Mouse (Mus musculus) monocyte, adult 2 months (primary cell): Measurements from ENCODE around the gene 6030468B19Rik.
"Not testable (repeated sequence)": the region's sequence is repeated elsewhere in the genome, so short reads cannot be mapped to it uniquely, and the experiment has no call there.

Source experiments
- DNase-seq, 2 experiments: peaks; one replicate each; pipeline ENCODE4 v3.0.0; 2022; ENCODE audit warnings: low spot score in 2 of 2, low read depth in 1 of 2

The 6030468B19Rik gene

DNA sequence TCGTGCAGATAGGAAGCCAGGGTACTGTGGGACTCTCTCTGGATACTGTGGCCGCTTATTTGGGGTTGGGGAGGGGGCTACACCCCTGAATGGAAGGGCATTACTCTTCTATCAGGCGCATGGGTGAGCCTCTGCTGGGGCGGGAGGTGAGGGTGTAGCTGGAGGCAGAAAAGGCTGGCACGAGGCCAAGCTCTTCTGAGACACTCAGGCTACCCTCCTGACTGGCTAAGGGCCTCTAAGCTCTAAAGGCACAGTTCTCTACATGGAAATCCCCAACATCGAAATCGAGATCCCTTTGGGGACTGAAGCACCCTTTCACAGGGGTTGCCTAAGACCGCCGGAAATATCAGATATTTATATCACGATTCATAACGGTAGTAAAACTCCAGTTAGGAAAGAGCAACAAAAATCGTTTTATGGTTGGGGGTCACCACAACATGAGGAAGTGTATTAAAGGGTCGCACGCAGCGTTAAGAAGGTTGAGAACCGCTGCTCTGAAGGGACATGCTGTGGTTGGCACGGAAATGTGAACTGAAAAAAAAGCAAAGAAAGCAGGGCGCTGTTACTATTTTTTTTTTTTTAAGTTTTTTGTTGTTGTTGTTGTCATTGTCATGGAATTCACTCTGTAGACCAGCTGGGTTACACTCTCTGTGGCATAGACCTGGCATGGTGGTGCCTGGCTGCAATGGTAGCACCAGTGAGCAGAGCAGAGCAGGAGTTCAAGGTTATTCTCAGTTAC, 30.9 kb downstream of the 6030468B19Rik start:
- peak in 1 of 2 experiments; percentile 38 for DNase-seq

DNA sequence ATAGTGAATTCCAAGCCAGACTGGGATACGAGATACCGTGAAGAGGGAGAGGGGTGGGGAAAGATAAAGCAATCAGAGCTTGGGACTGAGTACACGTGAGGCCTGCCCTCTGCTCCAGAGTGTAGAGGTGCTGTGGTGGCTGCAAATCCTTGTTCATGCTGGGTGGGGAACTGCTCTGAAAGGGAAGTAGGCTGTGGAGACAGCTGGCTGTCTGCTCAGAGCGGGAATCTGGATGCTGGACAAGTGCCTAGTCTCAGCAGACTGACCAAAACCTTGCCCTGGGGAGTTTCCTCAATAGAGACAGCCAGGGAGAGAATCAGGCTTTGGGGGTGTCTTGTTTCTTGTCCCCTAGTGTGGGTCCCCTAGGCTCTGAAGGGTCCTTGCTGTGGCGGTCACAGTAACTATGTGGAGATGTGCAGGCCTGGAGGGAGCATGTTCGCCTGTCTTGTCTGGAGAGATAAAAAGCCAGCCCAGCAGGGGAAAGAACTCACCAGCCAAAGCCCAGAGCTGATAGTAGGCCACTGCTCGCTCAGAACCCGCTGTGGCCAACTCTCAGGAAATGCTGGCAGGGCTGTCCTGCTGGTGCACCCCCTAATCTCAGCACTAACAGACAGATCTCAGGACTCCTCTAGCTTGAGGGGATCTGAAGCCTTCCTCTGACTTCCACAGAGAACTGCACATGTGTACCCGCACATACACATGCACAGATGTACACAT, 31.6 kb downstream of the 6030468B19Rik start:
- DNase-seq, result peak in 1 of 2 experiments; percentile 49

DNA sequence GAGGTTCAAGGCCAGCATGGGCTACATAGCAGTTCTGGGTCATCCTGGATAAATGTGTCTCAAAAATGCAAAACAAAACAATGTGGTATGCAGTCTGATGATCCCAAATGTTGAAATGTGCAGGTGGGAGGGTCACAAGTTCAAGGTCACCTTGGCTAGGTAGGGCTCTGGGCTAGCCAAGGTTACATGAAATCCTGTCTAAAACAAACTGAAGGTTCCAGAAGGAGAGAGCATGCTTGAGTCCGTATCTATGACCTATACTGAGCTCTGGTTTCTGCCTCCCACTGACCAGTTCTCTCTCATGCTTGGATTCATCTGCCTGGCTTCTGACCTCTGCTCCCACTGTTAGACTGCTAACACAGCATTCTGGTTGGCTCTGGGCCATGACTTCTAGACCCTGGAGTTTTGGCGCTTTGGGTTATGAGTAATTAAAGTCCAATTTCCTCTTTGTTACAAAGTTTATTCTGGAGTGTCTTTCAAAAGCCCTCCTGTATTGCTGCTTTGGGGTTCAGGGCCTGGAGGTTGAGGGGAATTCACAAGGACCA, 32.3 kb downstream of the 6030468B19Rik start:
- no peak for DNase-seq

DNA sequence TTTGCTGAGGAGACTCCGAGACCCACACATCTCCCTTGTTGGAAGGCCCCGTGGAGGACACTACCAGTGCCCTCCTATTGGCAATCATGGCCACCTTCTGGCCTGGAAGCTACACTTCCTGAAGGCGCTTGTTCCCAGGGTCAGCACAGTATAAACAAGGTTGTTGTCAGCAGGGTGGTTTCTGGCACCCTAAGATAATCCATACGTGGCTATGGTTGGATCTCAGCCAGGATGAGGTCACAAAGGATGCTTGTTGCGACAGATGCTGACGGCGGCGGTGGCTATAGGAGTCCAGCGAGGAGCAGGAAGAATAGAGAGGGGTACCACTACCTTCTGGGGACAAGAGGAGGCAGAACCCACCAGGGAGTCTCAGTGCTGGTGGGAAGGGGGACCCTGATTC, 32.9 kb downstream of the 6030468B19Rik start:
- peak in 1 of 2 experiments; percentile 48 for DNase-seq

DNA sequence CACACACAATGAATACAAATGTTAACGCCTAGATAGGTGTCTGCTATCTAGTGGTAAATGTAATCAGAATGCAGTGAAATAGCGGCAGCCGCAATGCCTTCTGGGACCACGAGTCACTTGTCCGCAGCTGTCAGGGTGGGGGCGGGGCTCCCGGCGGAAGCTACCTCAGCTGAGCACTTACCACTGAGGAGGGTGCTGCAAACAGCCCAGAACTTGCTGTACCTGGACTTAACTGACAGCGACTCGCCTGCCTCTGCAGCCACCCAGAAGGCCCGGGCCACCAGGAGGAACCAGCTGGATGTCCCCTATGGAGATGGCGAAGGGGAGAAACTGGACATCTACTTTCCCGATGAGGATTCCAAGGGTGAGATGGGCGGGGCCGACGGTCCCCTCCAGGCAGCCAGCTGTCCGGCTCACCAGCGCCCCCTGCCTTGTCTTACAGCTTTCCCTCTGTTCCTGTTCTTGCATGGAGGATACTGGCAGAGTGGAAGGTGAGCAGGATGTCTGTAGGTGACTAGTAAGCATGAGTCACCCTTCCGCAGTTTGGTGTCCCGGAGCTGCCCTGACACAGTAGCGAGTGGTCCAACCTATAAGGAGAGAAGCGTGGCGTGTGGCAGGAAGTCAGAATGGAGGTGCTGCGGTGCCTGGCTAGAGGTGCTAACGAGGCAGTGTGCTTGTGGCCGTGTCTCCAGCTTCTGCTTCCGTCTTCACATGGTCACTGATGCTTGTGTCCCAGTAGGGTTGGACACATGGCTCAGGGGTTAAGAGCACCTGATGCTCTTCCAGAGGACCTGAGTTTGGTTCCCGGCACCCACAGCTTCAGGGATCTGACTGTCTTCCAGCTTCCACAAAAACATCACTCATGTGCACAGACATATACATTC, 34.9 kb downstream of the 6030468B19Rik start:
- DNase-seq, result peak; percentile 73 to 82

DNA sequence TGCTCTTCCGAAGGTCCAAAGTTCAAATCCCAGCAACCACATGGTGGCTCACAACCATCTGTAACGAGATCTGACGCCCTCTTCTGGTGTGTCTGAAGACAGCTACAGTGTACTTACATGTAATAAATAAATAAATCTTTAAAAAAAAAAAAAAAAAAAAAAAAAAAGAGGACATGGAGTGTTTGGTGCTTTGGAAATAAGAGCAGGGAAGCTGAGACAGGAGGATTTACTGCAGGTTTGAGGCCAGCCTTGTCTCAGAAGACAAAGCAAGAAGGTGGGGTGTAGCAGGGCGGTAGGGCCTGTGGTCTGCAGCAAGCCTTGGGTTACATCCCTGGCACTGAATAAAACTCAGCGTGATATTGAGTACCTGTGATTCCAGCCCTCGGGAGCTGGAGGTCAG, 36.0 kb downstream of the 6030468B19Rik start:
- not testable (repeated sequence) for DNase-seq

DNA sequence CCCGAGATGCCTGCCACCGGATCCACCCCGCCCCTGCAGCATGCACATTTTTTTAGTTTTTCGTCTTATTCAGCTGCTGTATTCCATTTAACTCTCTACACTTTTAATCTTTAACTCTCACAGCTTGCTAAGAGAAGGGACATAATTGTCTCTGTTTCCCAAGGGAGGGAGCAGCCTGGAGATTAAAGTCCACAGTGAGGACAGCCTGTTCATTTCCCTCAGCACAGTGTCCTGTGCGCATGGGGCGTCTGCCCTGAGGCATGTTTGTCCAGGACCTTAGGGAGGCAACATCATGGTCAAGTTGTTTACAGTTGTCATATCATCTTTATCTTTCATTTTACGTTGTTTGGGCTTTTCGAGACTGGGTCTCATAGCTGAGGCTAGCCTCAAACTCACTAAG, 36.6 kb downstream of the 6030468B19Rik start:
- no peak for DNase-seq

DNA sequence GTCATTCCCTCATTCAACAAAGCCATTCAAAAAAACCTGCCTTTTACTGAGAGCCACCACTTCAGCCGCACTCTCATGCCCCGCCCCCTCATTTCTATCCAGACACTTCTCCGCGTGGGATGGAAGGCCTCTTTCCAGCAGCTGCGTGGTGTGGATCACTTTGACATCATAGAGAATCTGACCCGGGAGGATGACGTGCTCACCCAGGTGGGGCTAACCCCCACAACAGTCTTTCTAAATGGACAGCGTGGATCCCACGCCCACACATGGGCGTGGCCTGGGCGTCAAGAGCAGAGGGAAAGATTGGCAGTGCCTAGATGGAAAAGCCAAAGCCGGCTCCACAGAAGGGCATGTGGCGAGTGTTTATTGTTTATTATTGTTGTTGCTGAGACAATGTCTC, 38.8 kb downstream of the 6030468B19Rik start:
- DNase-seq, result no peak

DNA sequence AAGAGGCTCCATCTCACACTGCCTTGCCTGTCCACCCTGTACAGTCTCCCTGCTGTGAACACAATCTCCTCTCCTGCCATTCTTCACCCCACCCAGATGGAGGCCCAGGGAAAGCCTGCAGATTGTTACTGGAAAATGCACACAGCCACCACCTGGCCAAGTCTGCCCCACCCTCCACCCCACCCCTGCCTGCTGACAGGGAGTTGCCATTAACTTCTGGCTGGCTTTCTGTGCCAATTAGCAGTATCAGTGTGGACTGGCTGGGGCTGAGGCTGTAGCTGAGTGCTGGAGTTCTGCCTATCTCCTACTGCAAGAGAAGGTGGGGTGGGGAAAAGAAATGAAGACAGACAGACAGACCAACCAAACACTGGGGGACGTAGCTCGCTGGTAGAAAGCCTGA, 41.1 kb downstream of the 6030468B19Rik start:
- no peak for DNase-seq

DNA sequence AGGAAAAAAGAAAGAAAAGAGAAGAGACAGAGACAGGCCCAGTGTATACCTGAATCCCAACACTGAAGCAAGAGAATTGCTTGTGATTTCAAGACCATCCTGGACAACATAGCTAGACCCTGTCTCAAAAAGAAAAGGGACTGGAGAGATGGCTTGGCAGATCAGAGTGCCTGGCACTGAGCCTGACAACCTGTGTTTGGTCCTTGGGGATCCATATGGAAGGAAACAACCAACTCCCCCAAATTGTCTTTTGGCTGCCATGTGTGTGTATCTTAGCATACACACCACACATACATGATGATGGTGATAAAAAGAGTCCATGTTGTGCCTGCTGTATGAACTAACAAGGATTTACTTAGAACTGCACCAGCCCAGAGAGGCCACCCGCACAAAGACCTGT, 41.6 kb downstream of the 6030468B19Rik start:
- DNase-seq, result no peak

DNA sequence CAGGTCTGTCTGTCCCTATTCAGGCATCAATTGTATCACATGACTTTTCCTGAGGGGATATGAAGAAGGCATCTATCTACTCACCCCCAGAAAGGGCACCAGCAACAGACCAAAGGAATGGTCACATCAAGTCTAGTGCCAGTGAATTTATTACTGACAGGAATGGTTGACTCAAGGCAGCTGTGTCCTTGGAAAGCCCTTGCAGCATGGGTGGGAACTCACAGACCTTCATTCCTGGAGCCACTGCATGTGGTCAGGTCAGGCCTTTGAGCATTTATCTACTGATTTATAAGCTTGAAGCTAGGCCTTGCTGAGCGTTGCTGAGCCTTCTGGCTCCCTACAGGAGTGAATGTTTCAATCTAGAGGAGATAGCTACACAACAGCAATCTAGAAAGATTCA, 43.5 kb downstream of the 6030468B19Rik start:
- no peak for DNase-seq

DNA sequence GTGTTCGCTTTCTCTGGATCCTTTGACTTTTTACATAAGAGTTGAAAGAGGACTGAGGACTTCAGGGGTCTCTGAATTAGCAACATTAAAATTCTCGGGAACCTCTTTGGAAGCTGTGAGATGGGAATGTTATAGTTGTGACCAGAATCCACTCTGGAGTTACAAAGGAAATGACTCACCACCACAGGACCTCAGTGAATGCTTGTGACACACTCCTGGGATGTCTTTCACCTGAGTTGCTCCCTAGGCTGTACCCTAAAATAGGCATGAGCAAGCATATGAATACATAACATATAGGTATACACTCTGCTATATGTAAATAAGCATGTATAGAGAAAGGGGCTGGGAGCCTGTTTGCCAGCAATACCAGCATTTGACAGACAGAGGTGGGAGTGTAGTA, 46.0 kb downstream of the 6030468B19Rik start:
- no peak for DNase-seq

DNA sequence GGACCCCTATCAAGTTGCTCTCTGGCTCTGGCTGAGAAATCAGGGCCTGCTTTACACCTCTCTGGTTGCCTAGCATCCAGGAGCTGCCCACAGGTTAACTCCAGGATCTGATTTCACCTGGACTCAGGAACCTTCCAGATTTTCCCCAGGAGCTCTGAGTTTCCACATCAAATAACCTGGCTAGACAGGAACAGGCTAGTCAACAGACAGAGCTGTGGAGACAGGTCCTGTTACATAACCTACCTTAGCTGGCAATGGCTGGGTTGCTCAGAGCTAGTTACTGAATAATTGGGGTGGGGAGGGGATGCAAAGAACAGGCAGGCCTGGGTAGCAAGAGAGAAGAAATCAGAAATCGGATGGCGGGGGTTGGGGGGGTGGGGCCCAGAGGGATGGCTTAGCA, 47.5 kb downstream of the 6030468B19Rik start:
- DNase-seq, result no peak

DNA sequence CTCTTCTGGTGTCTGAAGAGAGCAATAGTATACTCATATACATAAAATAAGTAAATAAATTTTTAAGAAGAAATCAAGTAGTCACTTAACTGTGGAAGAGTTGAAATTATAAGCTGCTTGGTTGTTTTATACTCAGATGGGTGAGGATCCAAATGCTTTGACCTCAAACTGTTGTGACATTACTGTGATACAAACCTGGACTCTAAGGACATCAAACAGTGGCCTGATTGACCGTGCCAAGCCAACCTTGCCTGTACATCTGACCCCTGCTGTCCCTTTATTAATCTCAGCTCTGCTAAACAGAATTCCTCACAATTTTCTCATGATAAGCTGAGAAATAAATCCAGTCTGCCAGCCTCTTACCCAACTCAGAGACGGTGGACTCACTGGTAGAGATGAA, 48.2 kb downstream of the 6030468B19Rik start:
- DNase-seq, result no peak

DNA sequence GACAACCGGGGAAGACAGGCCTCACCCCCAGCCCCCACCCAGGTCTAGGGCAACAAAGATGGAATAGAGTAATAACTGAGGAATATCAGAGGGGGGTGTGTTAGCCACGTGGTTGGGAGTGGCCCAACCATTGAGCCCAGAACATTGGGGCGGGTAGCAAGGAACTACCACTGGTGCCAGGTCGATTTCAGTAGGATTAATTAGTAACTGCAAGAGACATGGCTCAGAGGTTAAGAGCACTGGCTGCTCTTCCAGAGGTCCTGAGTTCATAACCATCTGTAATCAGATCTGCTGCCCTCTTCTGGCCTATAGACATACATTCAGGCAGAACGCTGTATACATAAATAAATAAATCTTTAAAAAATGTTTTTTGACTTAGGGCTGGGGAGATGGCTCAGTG, 49.2 kb downstream of the 6030468B19Rik start:
- no peak for DNase-seq

DNA sequence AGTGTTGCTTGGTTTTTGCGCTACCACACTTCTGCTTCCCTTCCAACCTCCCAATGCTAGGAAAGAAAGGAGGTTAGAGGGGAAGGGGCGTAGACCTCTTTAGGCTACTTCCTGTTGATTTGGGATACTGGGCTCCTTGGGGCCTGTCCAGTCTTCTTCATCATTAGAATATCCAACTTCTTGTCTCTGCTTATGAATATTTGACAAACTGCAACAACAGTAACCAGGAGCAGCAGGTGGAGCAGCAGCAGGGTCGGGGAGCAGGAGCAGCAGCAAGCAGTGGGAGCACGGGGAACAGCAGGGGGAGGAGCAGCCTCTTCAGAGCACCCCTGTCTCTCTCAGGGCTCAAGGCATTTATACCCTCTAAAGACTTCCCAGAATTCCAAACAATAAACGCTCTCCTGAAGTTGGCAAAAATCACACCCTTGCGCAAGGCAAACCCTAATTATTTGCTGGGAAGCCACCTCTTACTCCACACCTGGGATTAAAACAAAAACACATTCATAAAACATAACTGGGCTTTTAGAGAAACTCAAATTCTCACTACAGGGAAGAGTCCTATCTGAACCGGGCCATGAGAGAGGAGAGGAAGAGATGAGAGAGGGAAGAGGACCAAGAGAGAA, 50.2 kb downstream of the 6030468B19Rik start:
- no peak for DNase-seq

DNA sequence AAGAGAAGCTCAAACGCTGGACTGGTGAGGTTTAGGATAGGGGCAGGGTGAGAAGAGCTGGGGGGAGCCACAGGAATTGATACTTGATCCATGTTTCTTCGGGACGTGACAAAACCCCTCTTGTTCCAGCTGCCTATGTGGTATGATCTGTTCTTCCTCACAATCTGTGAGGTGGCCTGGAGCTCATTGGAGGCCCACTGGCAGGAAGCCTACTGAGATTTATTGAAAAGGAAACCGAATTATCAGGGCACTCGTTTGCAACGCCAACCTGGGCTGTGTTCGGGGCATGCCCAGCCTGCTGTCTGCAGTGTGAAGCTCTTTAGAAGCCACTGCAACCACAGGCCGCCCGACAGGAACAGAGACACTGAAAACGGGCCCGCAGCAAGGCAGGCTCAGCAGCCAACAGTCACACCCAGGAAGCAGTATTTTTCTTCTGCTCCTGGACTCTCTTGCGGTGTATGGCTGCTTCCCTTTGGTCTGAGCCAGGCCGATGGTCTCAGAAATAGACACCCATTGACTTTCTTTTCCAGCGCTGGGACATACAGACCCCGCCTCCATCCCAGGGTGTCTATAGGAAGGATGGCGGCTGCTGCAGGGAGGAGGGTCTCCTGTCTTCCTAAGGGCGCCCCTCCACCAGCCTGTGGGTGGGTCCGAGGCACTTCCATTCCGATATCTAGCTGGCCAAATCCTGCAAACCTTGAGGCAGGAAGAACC, 51.0 kb downstream of the 6030468B19Rik start:
- DNase-seq, result no peak

DNA sequence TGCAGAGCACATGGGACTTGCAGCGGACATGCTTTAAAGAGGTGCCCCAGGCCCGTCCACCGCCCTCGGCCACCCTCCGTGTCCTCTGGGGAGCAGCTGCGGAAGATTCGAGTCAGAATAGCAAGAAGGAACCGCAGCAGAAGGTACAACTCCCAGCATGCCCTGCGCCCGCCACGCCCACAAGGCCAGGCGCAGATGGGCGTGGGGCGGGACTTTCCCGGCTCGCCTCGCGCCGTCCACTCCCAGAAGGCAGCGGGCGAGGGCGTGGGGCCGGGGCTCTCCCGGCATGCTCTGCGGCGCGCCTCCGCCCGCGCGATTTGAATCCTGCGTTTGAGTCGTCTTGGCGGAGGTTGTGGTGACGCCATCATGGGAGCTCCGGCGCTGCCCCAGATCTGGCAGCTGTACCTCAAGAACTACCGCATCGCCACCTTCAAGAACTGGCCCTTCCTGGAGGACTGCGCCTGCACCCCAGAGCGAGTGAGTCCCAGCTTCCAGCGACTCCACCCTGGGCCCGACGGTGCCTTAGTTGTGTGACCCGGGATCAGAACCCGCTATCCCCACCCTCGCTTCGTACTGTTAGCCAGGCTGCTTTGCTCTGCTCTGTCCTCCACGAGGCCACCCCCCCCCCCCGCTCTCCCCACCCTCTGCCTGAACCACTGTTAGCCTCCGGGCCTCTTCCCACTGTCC, 51.7 kb downstream of the 6030468B19Rik start, which contains the start of gene Birc5:
TSS of gene Birc5 (plus strand) at position 267 of the 687 bp plus-strand sequence.
- peak; percentile 83 to 93 for DNase-seq

DNA sequence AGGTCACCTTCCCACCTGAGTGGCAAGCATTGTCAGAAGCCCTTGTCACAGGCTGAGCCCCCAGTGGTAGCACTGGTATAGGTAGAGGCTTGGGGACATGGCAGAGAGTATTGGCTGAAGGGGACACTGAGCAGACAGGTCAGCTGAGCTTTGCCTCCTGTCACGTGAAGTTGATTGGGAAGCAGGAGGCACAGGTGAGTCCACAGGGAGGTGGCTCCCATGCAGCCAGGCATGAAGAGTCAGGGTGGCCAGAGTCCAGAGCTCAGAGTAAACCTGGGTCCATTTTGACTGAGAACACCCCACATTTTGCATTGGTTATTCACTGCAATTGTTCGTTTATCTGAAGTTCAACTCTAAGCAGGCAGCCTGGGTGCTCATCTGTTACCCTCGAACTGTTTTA, 55.4 kb downstream of the 6030468B19Rik start:
- DNase-seq, result no peak

DNA sequence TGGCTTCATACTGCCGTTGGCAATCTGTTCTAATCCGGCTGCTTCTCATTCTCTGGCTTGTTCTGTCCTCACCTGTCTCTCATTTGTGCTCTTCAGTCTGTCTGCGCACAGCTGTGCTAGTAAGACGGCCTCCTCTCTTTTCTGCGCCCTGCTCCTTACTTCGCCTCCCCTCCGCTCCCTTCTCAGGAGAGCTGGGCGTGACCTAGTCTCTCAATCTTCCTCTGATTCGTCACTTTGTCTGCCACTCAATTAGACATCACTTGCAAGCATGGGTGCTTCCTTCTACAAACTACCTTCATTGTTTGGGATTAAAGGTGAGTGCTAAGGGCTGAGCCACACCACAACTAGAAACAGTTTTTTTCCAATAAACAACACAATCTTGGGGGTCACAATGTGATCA, 56.8 kb downstream of the 6030468B19Rik start:
- DNase-seq, result no peak
